Mouse (Mus musculus): ENCODE results near the gene Ncam2. TPM values are rescaled to one million over a fixed set of nuclear protein-coding genes. Genes with fewer than 3 reads are reported as not detected.

Ncam2 gene
- total and polyA plus RNA-seq, 2 experiments from 2014 or later: 28.1 to 54.6 TPM

- H3K4me3 ChIP-seq (ENCODE audit: low read length): no peak overlapping the region
- H3K27ac ChIP-seq: no peak overlapping the region
- H3K36me3 ChIP-seq (ENCODE audit: insufficient read depth, low read length): no peaks in the 10 kb centered on the region
- H3K4me2 ChIP-seq (ENCODE audit: low read depth, low read length): peak overlapping the region; percentile 31; the same call in 1 of the 2 replicates
- TF ChIP-seq CTCF (IDR thresholded peaks at IDR 0.05; ENCODE audit: low read depth): no peak
- H3K27me3 ChIP-seq (ENCODE audit: insufficient read depth, low read length): no peaks in the 10 kb centered on the region
- H3K9me3 ChIP-seq (ENCODE audit: low read length): no peaks in the 10 kb centered on the region
- DNase-seq (ENCODE audit: low spot score): peak; percentile 69
- no peak overlapping the region for H3K9ac ChIP-seq (replicated peaks; ENCODE audit: low read length)
- 34% methylated on average over 7 of the region's 7 CpGs for WGBS
- ATAC-seq: peak; percentile 81
- H3K4me1 ChIP-seq (ENCODE audit: insufficient read depth, low read length): no peaks in the 10 kb centered on the region
These were observed 84.7 kb downstream of the Ncam2 start for GRCm38 (mm10) chr16:81284859-81285837.

GRCm38 (mm10) chr16:81285882-81286281 is 85.4 kb downstream of the Ncam2 start:
- 70% methylated on average over 2 of the region's 2 CpGs for WGBS
- Histone ChIP-seq H3K27me3 (ENCODE audit: insufficient read depth, low read length) (no peaks in the 10 kb centered on the region), H3K36me3 (ENCODE audit: insufficient read depth, low read length) (no peaks in the 10 kb centered on the region), H3K4me3 (ENCODE audit: low read length) (no peak overlapping the region), H3K9ac (replicated peaks; ENCODE audit: low read length) (no peak overlapping the region), H3K4me1 (ENCODE audit: insufficient read depth, low read length) (no peaks in the 10 kb centered on the region), H3K9me3 (ENCODE audit: low read length) (no peaks in the 10 kb centered on the region), H3K27ac (no peak overlapping the region), H3K4me2 (ENCODE audit: low read depth, low read length) (0 out of 2 replicates have a peak overlapping the region, but pooled peaks have one; percentile 31)
- no peak for ATAC-seq
- DNase-seq (ENCODE audit: low spot score): no peak
- TF ChIP-seq CTCF (IDR thresholded peaks at IDR 0.05; ENCODE audit: low read depth): no peak

- TF ChIP-seq CTCF (IDR thresholded peaks at IDR 0.05; ENCODE audit: low read depth): no peak
- no peaks in the 10 kb centered on the region for H3K9me3 ChIP-seq (ENCODE audit: low read length)
- no peak for DNase-seq (ENCODE audit: low spot score)
- H3K4me1 ChIP-seq (ENCODE audit: insufficient read depth, low read length): no peaks in the 10 kb centered on the region
- no peak overlapping the region for H3K9ac ChIP-seq (replicated peaks; ENCODE audit: low read length)
- no peak overlapping the region for H3K27ac ChIP-seq
- H3K36me3 ChIP-seq (ENCODE audit: insufficient read depth, low read length): no peaks in the 10 kb centered on the region
- H3K4me3 ChIP-seq (ENCODE audit: low read length): no peak overlapping the region
- WGBS: 79% methylated on average over 2 of the region's 2 CpGs
- no peaks in the 10 kb centered on the region for H3K27me3 ChIP-seq (ENCODE audit: insufficient read depth, low read length)
- no peak for ATAC-seq
- H3K4me2 ChIP-seq (ENCODE audit: low read depth, low read length): no peak overlapping the region
These were observed 103.3 kb downstream of the Ncam2 start for GRCm38 (mm10) chr16:81303806-81304205.

GRCm38 (mm10) chr16:81309215-81309614 is 108.7 kb downstream of the Ncam2 start:
- ATAC-seq: no peak
- Histone ChIP-seq H3K9ac (replicated peaks; ENCODE audit: low read length) (no peak overlapping the region), H3K27ac (no peak overlapping the region), H3K27me3 (ENCODE audit: insufficient read depth, low read length) (no peaks in the 10 kb centered on the region), H3K4me1 (ENCODE audit: insufficient read depth, low read length) (no peaks in the 10 kb centered on the region), H3K4me2 (ENCODE audit: low read depth, low read length) (no peak overlapping the region), H3K36me3 (ENCODE audit: insufficient read depth, low read length) (no peaks in the 10 kb centered on the region), H3K9me3 (ENCODE audit: low read length) (no peaks in the 10 kb centered on the region), H3K4me3 (ENCODE audit: low read length) (no peak overlapping the region)
- DNase-seq (ENCODE audit: low spot score): no peak
- no peak for TF ChIP-seq CTCF (IDR thresholded peaks at IDR 0.05; ENCODE audit: low read depth)
- 83% methylated on average over 3 of the region's 3 CpGs for WGBS

- TF ChIP-seq CTCF (IDR thresholded peaks at IDR 0.05; ENCODE audit: low read depth): no peak
- Histone ChIP-seq H3K9ac (replicated peaks; ENCODE audit: low read length) (no peak overlapping the region), H3K4me2 (ENCODE audit: low read depth, low read length) (no peak overlapping the region), H3K9me3 (ENCODE audit: low read length) (no peaks in the 10 kb centered on the region), H3K4me1 (ENCODE audit: insufficient read depth, low read length) (no peaks in the 10 kb centered on the region), H3K27me3 (ENCODE audit: insufficient read depth, low read length) (no peaks in the 10 kb centered on the region), H3K27ac (no peak overlapping the region), H3K4me3 (ENCODE audit: low read length) (no peak overlapping the region), H3K36me3 (ENCODE audit: insufficient read depth, low read length) (no peaks in the 10 kb centered on the region)
- DNase-seq (ENCODE audit: low spot score) (no peak), ATAC-seq (no peak)
- 75% methylated on average over 1 of the region's 1 CpGs for WGBS
These were observed 118.5 kb downstream of the Ncam2 start for GRCm38 (mm10) chr16:81319037-81319436.

- no peak overlapping the region for H3K4me3 ChIP-seq (ENCODE audit: low read length)
- peak; percentile 71 for TF ChIP-seq CTCF (IDR thresholded peaks at IDR 0.05; ENCODE audit: low read depth)
These were observed 130.0 kb downstream of the Ncam2 start for GRCm38 (mm10) chr16:81330539-81330938.

GRCm38 (mm10) chr16:81365901-81366300 is 165.4 kb downstream of the Ncam2 start:
- Histone ChIP-seq H3K27ac (no peak overlapping the region), H3K36me3 (ENCODE audit: insufficient read depth, low read length) (no peaks in the 10 kb centered on the region), H3K9ac (replicated peaks; ENCODE audit: low read length) (no peak overlapping the region), H3K27me3 (ENCODE audit: insufficient read depth, low read length) (no peaks in the 10 kb centered on the region), H3K9me3 (ENCODE audit: low read length) (no peaks in the 10 kb centered on the region), H3K4me3 (ENCODE audit: low read length) (no peak overlapping the region), H3K4me2 (ENCODE audit: low read depth, low read length) (no peak overlapping the region), H3K4me1 (ENCODE audit: insufficient read depth, low read length) (no peaks in the 10 kb centered on the region)
- 64% methylated on average over 2 of the region's 2 CpGs for WGBS
- ATAC-seq: no peak
- TF ChIP-seq CTCF (IDR thresholded peaks at IDR 0.05; ENCODE audit: low read depth): no peak
- DNase-seq (ENCODE audit: low spot score): no peak

More at GRCm38 (mm10) chr16:81330539-81330938, 130.0 kb downstream of the Ncam2 start:
- H3K27ac ChIP-seq: no peak overlapping the region
- no peaks in the 10 kb centered on the region for H3K27me3 ChIP-seq (ENCODE audit: insufficient read depth, low read length)
- WGBS: 18% methylated on average over 2 of the region's 2 CpGs
- H3K4me2 ChIP-seq (ENCODE audit: low read depth, low read length): no peak overlapping the region
- H3K9me3 ChIP-seq (ENCODE audit: low read length): no peaks in the 10 kb centered on the region
- ATAC-seq (0 out of 2 replicates have a peak, but pooled peaks have one; percentile 49), DNase-seq (ENCODE audit: low spot score) (peak; percentile 71)
- H3K36me3 ChIP-seq (ENCODE audit: insufficient read depth, low read length): no peaks in the 10 kb centered on the region
- no peak overlapping the region for H3K9ac ChIP-seq (replicated peaks; ENCODE audit: low read length)
- H3K4me1 ChIP-seq (ENCODE audit: insufficient read depth, low read length): no peaks in the 10 kb centered on the region

All from hindbrain, postnatal 0 days (tissue).